Comparison of ENCODE assay signal across 8 mouse cellular contexts in genomic region chr10:41302689-41303431, GRCm38 (mm10). TPM values are rescaled to one million over a fixed set of nuclear protein-coding genes. Genes with fewer than 3 reads are reported as not detected.
DNase-seq lines count a peak whose midpoint lies in the region; ATAC-seq and TF ChIP-seq lines count a peak whose summit lies in the region.

Fig4 (minus strand) TSS chr10:41303260.

- H3K79me2 ChIP-seq in MEL (ENCODE audit: control insufficient read depth, insufficient read depth, low read length, poor library complexity): peaks cover 11% of the 10 kb centered on the region

- H3K4me2 ChIP-seq in lung, postnatal 0 days (replicated peaks; ENCODE audit: low read depth, low read length): peak within 1 kb of the TSS; percentile 94

- H3K36me3 ChIP-seq in MEL (ENCODE audit: control insufficient read depth in 1 of 2, insufficient read depth in 2 of 2, low read length in 2 of 2): peaks cover 0 to 6% of the 10 kb centered on the region in 2 experiments; a peak in 2 of 4 replicates
- no peaks in the 10 kb centered on the region for H3K36me3 ChIP-seq in lung, postnatal 0 days (ENCODE audit: insufficient read depth, low read length)

- under 1% methylated on average over 38 of the region's 38 CpGs for WGBS in cerebellum, adult 2 months
- under 1% methylated on average over 37 of the region's 38 CpGs for WGBS in lung, postnatal 0 days

- peak within 1 kb of the TSS; percentile 72 for H3K9ac ChIP-seq in MEL (ENCODE audit: control insufficient read depth, low read depth, low read length, poor library complexity, severe bottlenecking)
- peak within 1 kb of the TSS; percentile 80 for H3K9ac ChIP-seq in lung, postnatal 0 days (replicated peaks; ENCODE audit: low read depth)

- peak; percentile 93 for DNase-seq in MEL (ENCODE audit: low read depth, low spot score)
- peak; percentile 85 for DNase-seq in cerebellum, adult 2 months
- peak; percentile 88 for DNase-seq in forelimb bud, embryonic 11.5 days (ENCODE audit: low read depth, low spot score)
- DNase-seq in layer of hippocampus, adult 9-10 months (ENCODE audit: low spot score): peak; percentile 65
- DNase-seq in lung, postnatal 0 days (ENCODE audit: low spot score): peak; percentile 96
- peak; percentile 74 for DNase-seq in ovary, postnatal 14 days (ENCODE audit: low spot score)
- peak; percentile 95 for DNase-seq in thymus, postnatal 14 days

- ATAC-seq in hematopoietic stem cell, adult 5-6 weeks (replicated peaks in 1 of 2; ENCODE audit: insufficient read depth in 1 of 2, low FRiP score in 2 of 2, low TSS enrichment in 1 of 2, low read depth in 1 of 2, poor library complexity in 2 of 2, severe bottlenecking in 2 of 2): peak; percentile 88 to 89
- ATAC-seq in lung, postnatal 0 days: peak; percentile 96

- no peak for TF ChIP-seq RAD21 in MEL (IDR thresholded peaks at IDR 0.05; ENCODE audit: low read depth, low read length)

- peak; percentile 61 to 68; a peak in 3 of 4 replicates for TF ChIP-seq POLR2A in MEL (IDR thresholded peaks at IDR 0.05; ENCODE audit: control insufficient read depth in 1 of 2, insufficient read depth in 1 of 2, low read depth in 1 of 2, low read length in 2 of 2, poor library complexity in 1 of 2)
- TF ChIP-seq POLR2A in cerebellum, adult 2 months (IDR thresholded peaks at IDR 0.05; ENCODE audit: borderline replicate concordance, insufficient read depth, low read length): peak; percentile 79; the same call in 1 of the 2 replicates

- H3K27ac ChIP-seq in MEL (ENCODE audit: control insufficient read depth, low read depth, low read length): peak within 1 kb of the TSS; percentile 61
- peak within 1 kb of the TSS; percentile 35; the same call in 1 of the 2 replicates for H3K27ac ChIP-seq in cerebellum, adult 2 months (ENCODE audit: insufficient read depth, low read length)
- H3K27ac ChIP-seq in lung, postnatal 0 days (ENCODE audit: low read length): peak within 1 kb of the TSS; percentile 84

- H3K9me3 ChIP-seq in MEL (replicated peaks; ENCODE audit: insufficient read depth, low read length): no peaks in the 10 kb centered on the region
- H3K9me3 ChIP-seq in lung, postnatal 0 days (ENCODE audit: low read length): no peaks in the 10 kb centered on the region

- H3K27me3 ChIP-seq in MEL (ENCODE audit: control insufficient read depth in 1 of 2, insufficient read depth in 2 of 2, low read length in 2 of 2): no peaks in the 10 kb centered on the region
- H3K27me3 ChIP-seq in cerebellum, adult 2 months (ENCODE audit: control insufficient read depth, insufficient read depth, low read length): no peaks in the 10 kb centered on the region
- H3K27me3 ChIP-seq in lung, postnatal 0 days (replicated peaks; ENCODE audit: insufficient read depth, low read length): no peaks in the 10 kb centered on the region

- 0 out of 4 replicates have a peak, but pooled peaks of 1 of the 2 experiments have one; percentile 30 for TF ChIP-seq EP300 in MEL (IDR thresholded peaks at IDR 0.05; ENCODE audit: low read depth in 1 of 2, low read length in 2 of 2)
- no peak for TF ChIP-seq EP300 in lung, postnatal 0 days (IDR thresholded peaks at IDR 0.05)

- peak within 1 kb of the TSS; percentile 68 to 79 for H3K4me3 ChIP-seq in MEL (ENCODE audit: control insufficient read depth in 1 of 2, insufficient read depth in 1 of 2, low read depth in 2 of 2, low read length in 2 of 2)
- peak within 1 kb of the TSS; percentile 90 for H3K4me3 ChIP-seq in cerebellum, adult 2 months (replicated peaks; ENCODE audit: insufficient read depth, low read depth, low read length)
- peak within 1 kb of the TSS; percentile 84 for H3K4me3 ChIP-seq in lung, postnatal 0 days (ENCODE audit: low read depth, low read length)

- H3K4me1 ChIP-seq in MEL (ENCODE audit: control insufficient read depth in 1 of 2, insufficient read depth in 2 of 2, low read length in 2 of 2): peaks cover 0 to 4% of the 10 kb centered on the region in 2 experiments; a peak in 1 of 4 replicates
- H3K4me1 ChIP-seq in cerebellum, adult 2 months (ENCODE audit: control insufficient read depth, insufficient read depth, low read length): peaks cover 3% of the 10 kb centered on the region
- H3K4me1 ChIP-seq in lung, postnatal 0 days (ENCODE audit: insufficient read depth, low read depth, low read length): no peaks in the 10 kb centered on the region

- no peak for TF ChIP-seq CTCF in MEL (IDR thresholded peaks at IDR 0.05 in 2 of 3, conservative IDR thresholded peaks at IDR 0.05 in 1 of 3; ENCODE audit: control insufficient read depth in 1 of 3, insufficient read depth in 1 of 3, low read depth in 2 of 3, low read length in 3 of 3, poor library complexity in 1 of 3, severe bottlenecking in 1 of 3)
- 0 out of 2 replicates have a peak, but pooled peaks have one; percentile 3 for TF ChIP-seq CTCF in cerebellum, adult 2 months (IDR thresholded peaks at IDR 0.05; ENCODE audit: borderline replicate concordance, insufficient read depth, low read depth, low read length)
- TF ChIP-seq CTCF in lung, postnatal 0 days (IDR thresholded peaks at IDR 0.05): peak; percentile 33; the same call in 1 of the 2 replicates

TF ChIP-seq in MEL, 35 proteins besides CTCF, POLR2A, EP300 and RAD21:
- TF ChIP-seq POLR2AphosphoS5 (IDR thresholded peaks at IDR 0.05; ENCODE audit: borderline replicate concordance, low read depth, low read length) (0 out of 2 replicates have a peak, but pooled peaks have one; percentile 28), HCFC1 (IDR thresholded peaks at IDR 0.05; ENCODE audit: low read depth, low read length) (peak; percentile 96), MYC (IDR thresholded peaks at IDR 0.05; ENCODE audit: low read depth, low read length) (peak; percentile 87), ZMIZ1 (IDR thresholded peaks at IDR 0.05; ENCODE audit: low read depth, low read length) (no peak), SIN3A (IDR thresholded peaks at IDR 0.05; ENCODE audit: low read length) (peak; percentile 92), MXI1 (IDR thresholded peaks at IDR 0.05; ENCODE audit: low read depth, low read length) (peak; percentile 96), E2F4 (IDR thresholded peaks at IDR 0.05; ENCODE audit: borderline replicate concordance, low read depth, low read length) (no peak), ZKSCAN1 (IDR thresholded peaks at IDR 0.05; ENCODE audit: low read depth, low read length) (no peak), ZNF384 (IDR thresholded peaks at IDR 0.05; ENCODE audit: low read depth, low read length) (peak; percentile 99), NRF1 (IDR thresholded peaks at IDR 0.05; ENCODE audit: insufficient read depth, low read depth, low read length, poor library complexity, severe bottlenecking) (no peak), ELF1 (IDR thresholded peaks at IDR 0.05; ENCODE audit: low read depth, low read length) (peak; percentile 96), POLR2AphosphoS2 (IDR thresholded peaks at IDR 0.05; ENCODE audit: low read length) (no peak; the same call in 1 of the 2 replicates), USF2 (IDR thresholded peaks at IDR 0.05; ENCODE audit: borderline replicate concordance in 1 of 2, insufficient read depth in 1 of 2, low read depth in 1 of 2, low read length in 2 of 2) (peak; percentile 43 to 80; a peak in 3 of 4 replicates), UBTF (IDR thresholded peaks at IDR 0.05; ENCODE audit: borderline replicate concordance, insufficient read depth, low read depth, low read length) (no peak), SMC3 (IDR thresholded peaks at IDR 0.05; ENCODE audit: low read depth, low read length) (no peak), ZC3H11A (IDR thresholded peaks at IDR 0.05; ENCODE audit: low read depth, low read length) (no peak), CHD1 (IDR thresholded peaks at IDR 0.05; ENCODE audit: low read depth, low read length) (no peak), RCOR1 (IDR thresholded peaks at IDR 0.05; ENCODE audit: low read depth, low read length) (no peak), JUND (IDR thresholded peaks at IDR 0.05; ENCODE audit: low read depth, low read length) (no peak), TCF12 (IDR thresholded peaks at IDR 0.05; ENCODE audit: low read depth, low read length) (no peak), TAL1 (IDR thresholded peaks at IDR 0.05; ENCODE audit: low read length) (no peak), MYB (IDR thresholded peaks at IDR 0.05; ENCODE audit: low read depth, low read length) (no peak), USF1 (IDR thresholded peaks at IDR 0.05; ENCODE audit: low read depth, low read length) (peak; percentile 99), MAZ (IDR thresholded peaks at IDR 0.05; ENCODE audit: low read depth, low read length) (no peak), KAT2A (conservative IDR thresholded peaks at IDR 0.05; ENCODE audit: low read depth, low read length) (peak; percentile 61; the same call in 1 of the 2 replicates), GABPA (IDR thresholded peaks at IDR 0.05; ENCODE audit: low read depth, low read length) (no peak), GATA1 (IDR thresholded peaks at IDR 0.05; ENCODE audit: low read depth, low read length) (no peak), NELFE (IDR thresholded peaks at IDR 0.05; ENCODE audit: low read depth, low read length) (peak; percentile 46; the same call in 1 of the 2 replicates), TBP (IDR thresholded peaks at IDR 0.05; ENCODE audit: low read depth, low read length) (no peak), MEF2A (IDR thresholded peaks at IDR 0.05; ENCODE audit: extremely low read depth, insufficient replicate concordance, low read depth, low read length, poor library complexity, severe bottlenecking) (no peak), MAX (IDR thresholded peaks at IDR 0.05; ENCODE audit: low read length) (peak; percentile 85), CHD2 (IDR thresholded peaks at IDR 0.05; ENCODE audit: low read length) (no peak), ETS1 (IDR thresholded peaks at IDR 0.05; ENCODE audit: low read depth, low read length) (peak; percentile 57; the same call in 1 of the 2 replicates), MAFK (IDR thresholded peaks at IDR 0.05; ENCODE audit: borderline replicate concordance, low read depth, low read length) (no peak), BHLHE40 (IDR thresholded peaks at IDR 0.05; ENCODE audit: borderline replicate concordance, low read depth, low read length) (no peak)
TF ChIP-seq in MEL: peak in this region for 13.

RNA-seq across cellular contexts. Expression of gene Fig4, which starts in this region (rescaled TPM):
- total RNA-seq in MEL (2012; rRNA removed): 21.4 and 22.1 TPM in 2 replicates
- 10 to 100 TPM in 1 of 2 experiments, not detected in 1; 27.4 TPM for polyA plus RNA-seq in MEL (2012; ENCODE audit: insufficient read depth in 1 of 2, insufficient read length in 2 of 2, low read depth in 1 of 2, low replicate concordance in 2 of 2, missing spikeins in 1 of 2)
- 19.3 and 21.1 TPM in 2 replicates for polyA plus RNA-seq in cerebellum, adult 2 months (2012; rRNA removed)
- 39.2 and 39.8 TPM in 2 replicates for total RNA-seq in hematopoietic stem cell, adult 5-6 weeks (2017)
- 16.1 and 18.1 TPM in 2 replicates for polyA plus RNA-seq in lung, postnatal 0 days (2015; fragmentation: Nextera tagmentation; extraction: Ambion mirVana)

Comparison
In these comparisons a context has a peak if more than half of its experiments do, and no peak if none do; other contexts are left out.
1. Peak in every context shown above with its lines: DNase-seq, ATAC-seq, H3K4me3 ChIP-seq and H3K27ac ChIP-seq.
2. CTCF ChIP-seq: peak in cerebellum, adult 2 months (single experiment) and lung, postnatal 0 days (single experiment); none in MEL (0 of 3).